Mouse (Mus musculus) hindbrain, embryonic 14.5 days (tissue): ENCODE results near the gene Stra6. TPM values are rescaled to one million over a fixed set of nuclear protein-coding genes. Genes with fewer than 3 reads are reported as not detected.

ENCODE experiments used
- ATAC-seq: fragments of 200-750 bp; cut with Nextera tagmentation; 2 replicates; pipeline ENCODE4 v1.8.0; 2017; ENCODE audit warnings: moderate number of reproducible peaks, mild to moderate bottlenecking, moderate TSS enrichment, moderate library complexity; ENCODE audit not compliant: low FRiP score
- DNase-seq: peaks from one replicate; pipeline ENCODE4 v3.0.0-alpha.2; 2015; ENCODE audit warnings: low spot score
- H3K27ac ChIP-seq: fragments of 300-500 bp; sonication (generic); 2 replicates; pipeline ENCODE4 v1.5.1; 2014; ENCODE audit warnings: mild to moderate bottlenecking, moderate library complexity
- H3K27me3 ChIP-seq: fragments of 300-500 bp; sonication (generic); 2 replicates; pipeline ENCODE4 v1.6.1; 2014; ENCODE audit warnings: mild to moderate bottlenecking, low read length, mixed read lengths; ENCODE audit not compliant: control insufficient read depth, insufficient read depth
- H3K36me3 ChIP-seq: fragments of 300-500 bp; sonication (generic); replicated peaks from 2 replicates; pipeline ENCODE4 v1.6.1; 2014; ENCODE audit not compliant: control insufficient read depth, insufficient read depth
- H3K4me1 ChIP-seq: fragments of 300-500 bp; sonication (generic); replicated peaks from 2 replicates; pipeline ENCODE4 v1.6.1; 2014; ENCODE audit warnings: antibody characterized with exemption, low read length, mixed read lengths; ENCODE audit not compliant: control insufficient read depth, insufficient read depth
- H3K4me2 ChIP-seq: fragments of 300-500 bp; sonication (generic); replicated peaks from 2 replicates; pipeline ENCODE4 v1.6.1; 2014; ENCODE audit warnings: mild to moderate bottlenecking, moderate library complexity
- H3K4me3 ChIP-seq: fragments of 300-500 bp; sonication (generic); replicated peaks from 2 replicates; pipeline ENCODE4 v1.5.1; 2014; ENCODE audit warnings: mild to moderate bottlenecking, low read length
- H3K9ac ChIP-seq: fragments of 300-500 bp; sonication (generic); 2 replicates; pipeline ENCODE4 v1.6.1; 2014
- H3K9me3 ChIP-seq: fragments of 300-500 bp; sonication (generic); 2 replicates; pipeline ENCODE4 v1.6.1; 2016; ENCODE audit warnings: low read length; ENCODE audit not compliant: control insufficient read depth
- WGBS: fragments of 180-500 bp; shearing (Covaris S2); extraction: QIAGEN DNeasy Blood & Tissue Kit; methylation state at CpG from one replicate; pipeline ENCODE4 v1.1.7; 2014; 5-methylcytosine and 5-hydroxymethylcytosine counted together
- polyA plus RNA-seq: library from polyadenylated mRNA; unstranded; fragments of >200 nt; fragmentation: Nextera tagmentation; extraction: Ambion mirVana; gene quantifications from 2 replicates; pipeline ENCODE4 v1.2.1, GENCODE M21; 2014

Stra6 gene
- polyA plus RNA-seq, 1 experiment from 2014 or later = 22.1 TPM

DNA sequence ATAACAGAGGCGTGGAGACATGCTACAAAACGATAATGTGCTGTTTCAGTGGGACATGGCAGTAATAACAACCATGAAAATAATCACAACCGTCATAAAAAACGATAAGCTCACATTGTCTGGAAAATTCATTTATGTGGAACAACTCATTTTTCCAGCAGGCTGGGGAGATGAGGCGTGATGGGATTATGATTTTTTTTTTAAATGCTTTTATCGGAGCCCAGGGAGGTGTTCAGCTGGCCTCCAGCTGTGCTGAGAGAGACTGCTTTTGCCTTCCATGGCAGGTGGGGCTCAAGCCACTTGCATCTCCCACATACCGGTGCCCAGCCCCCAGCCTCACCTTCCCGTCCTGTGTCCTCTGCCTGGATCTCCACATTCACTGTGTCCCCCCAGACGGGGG is 22.6 kb downstream of the Stra6 start:
- Histone ChIP-seq H3K9ac (0 out of 2 replicates have a peak overlapping the region, but pooled peaks have one; percentile 14), H3K27ac (peak overlapping the region; percentile 22), H3K9me3 (no peaks in the 10 kb centered on the region), H3K36me3 (no peaks in the 10 kb centered on the region), H3K4me2 (no peak overlapping the region), H3K27me3 (0 out of 2 replicates have a peak, but pooled peaks cover 3% of the 10 kb centered on the region), H3K4me1 (peaks cover 42% of the 10 kb centered on the region), H3K4me3 (no peak overlapping the region)
- ATAC-seq (no peak), DNase-seq (no peak)
- 23% methylated on average over 9 of the region's 9 CpGs for WGBS

GRCm38 (mm10) chr9:58086861-58087260 is 23.3 kb downstream of the Stra6 start:
- ATAC-seq (no peak), DNase-seq (no peak)
- Histone ChIP-seq H3K4me3 (no peak overlapping the region), H3K27ac (peak overlapping the region; percentile 22), H3K27me3 (0 out of 2 replicates have a peak, but pooled peaks cover 3% of the 10 kb centered on the region), H3K4me1 (peaks cover 42% of the 10 kb centered on the region), H3K9me3 (no peaks in the 10 kb centered on the region), H3K4me2 (no peak overlapping the region), H3K9ac (0 out of 2 replicates have a peak overlapping the region, but pooled peaks have one; percentile 14), H3K36me3 (no peaks in the 10 kb centered on the region)
- 49% methylated on average over 7 of the region's 7 CpGs for WGBS

DNA sequence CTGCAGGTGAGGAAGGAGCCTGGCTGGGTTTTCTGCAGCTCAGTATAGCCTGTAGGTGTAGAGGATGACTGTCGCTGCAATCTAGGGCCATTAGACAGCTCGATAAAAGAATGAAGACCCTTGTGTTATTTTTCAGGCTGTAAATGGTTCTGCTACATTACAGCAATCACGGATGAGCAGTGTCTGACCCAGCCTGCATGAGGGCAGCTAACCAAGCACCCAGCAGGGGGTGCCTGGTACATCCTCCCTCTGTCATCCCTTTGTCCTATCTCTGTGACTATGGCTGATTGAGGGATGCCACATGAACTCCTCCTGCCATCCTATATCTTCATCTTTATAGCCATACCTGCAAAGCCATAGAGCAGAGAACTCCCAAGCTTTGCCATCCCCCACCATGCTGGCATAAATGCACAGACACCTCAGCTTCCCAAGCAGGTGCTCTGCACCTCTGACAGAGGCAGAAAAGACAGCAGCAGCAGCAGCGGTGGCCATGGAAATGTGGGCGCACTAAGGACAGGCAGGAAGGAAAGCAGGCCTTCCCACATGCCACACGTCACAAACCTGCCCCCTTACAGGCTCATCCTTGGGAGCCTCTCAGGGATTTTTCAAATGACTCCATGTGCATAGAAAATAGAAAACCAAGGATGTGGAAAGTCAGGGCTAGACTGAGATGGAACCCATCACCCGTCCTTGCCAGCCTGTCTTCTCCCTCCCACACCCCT is 23.9 kb downstream of the Stra6 start:
- Histone ChIP-seq H3K4me1 (peaks cover 42% of the 10 kb centered on the region), H3K36me3 (no peaks in the 10 kb centered on the region), H3K9ac (no peak overlapping the region), H3K4me3 (no peak overlapping the region), H3K4me2 (no peak overlapping the region), H3K9me3 (no peaks in the 10 kb centered on the region), H3K27me3 (0 out of 2 replicates have a peak, but pooled peaks cover 3% of the 10 kb centered on the region), H3K27ac (peak overlapping the region; percentile 22; the same call in 1 of the 2 replicates)
- DNase-seq (no peak), ATAC-seq (no peak)
- 52% methylated on average over 7 of the region's 7 CpGs for WGBS

GRCm38 (mm10) chr9:58091623-58092425 is 28.2 kb downstream of the Stra6 start:
- WGBS = 66% methylated on average over 4 of the region's 4 CpGs
- no peak overlapping the region for H3K27ac ChIP-seq
- no peak for ATAC-seq

GRCm38 (mm10) chr9:58092581-58093269 is 29.1 kb downstream of the Stra6 start:
- Histone ChIP-seq H3K9ac (no peak overlapping the region), H3K4me3 (no peak overlapping the region), H3K36me3 (no peaks in the 10 kb centered on the region), H3K27ac (no peak overlapping the region), H3K4me1 (peaks cover 22% of the 10 kb centered on the region), H3K9me3 (no peaks in the 10 kb centered on the region), H3K27me3 (no peaks in the 10 kb centered on the region), H3K4me2 (no peak overlapping the region)
- ATAC-seq = peak; percentile 50; the same call in 1 of the 2 replicates
- no peak for DNase-seq
- WGBS = 46% methylated on average over 7 of the region's 7 CpGs

More at GRCm38 (mm10) chr9:58091623-58092425, 28.2 kb downstream of the Stra6 start:
- H3K4me2 ChIP-seq = no peak overlapping the region
- no peak overlapping the region for H3K9ac ChIP-seq
- H3K36me3 ChIP-seq = no peaks in the 10 kb centered on the region
- no peak for DNase-seq
- no peaks in the 10 kb centered on the region for H3K9me3 ChIP-seq
- H3K27me3 ChIP-seq = 0 out of 2 replicates have a peak, but pooled peaks cover 3% of the 10 kb centered on the region
- H3K4me1 ChIP-seq = peaks cover 22% of the 10 kb centered on the region
- no peak overlapping the region for H3K4me3 ChIP-seq

DNA sequence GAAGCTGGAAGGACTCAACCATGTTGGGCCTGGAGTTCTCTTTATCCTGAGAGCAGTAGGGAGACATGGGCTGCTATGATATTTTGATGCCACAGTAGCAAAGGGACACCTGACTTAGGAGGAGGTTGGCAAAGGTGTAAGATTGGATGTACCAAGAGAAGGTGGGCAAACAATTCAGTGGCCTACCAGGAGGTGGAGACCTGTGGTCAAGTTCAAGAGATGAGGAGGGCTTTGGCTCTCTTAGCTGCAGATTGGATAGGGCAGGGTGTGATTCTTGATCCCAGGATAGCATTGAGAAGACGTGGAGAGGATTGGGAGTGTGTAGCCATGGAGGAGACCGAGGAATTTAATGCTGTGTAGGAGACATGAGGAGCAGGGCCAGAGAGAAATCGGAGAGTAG is 30.2 kb downstream of the Stra6 start:
- no peaks in the 10 kb centered on the region for H3K9me3 ChIP-seq
- H3K27me3 ChIP-seq = no peaks in the 10 kb centered on the region
- H3K27ac ChIP-seq = no peak overlapping the region
- H3K9ac ChIP-seq = no peak overlapping the region
- H3K4me1 ChIP-seq = peaks cover 15% of the 10 kb centered on the region
- WGBS = 65% methylated on average over 3 of the region's 3 CpGs
- no peak overlapping the region for H3K4me3 ChIP-seq
- no peaks in the 10 kb centered on the region for H3K36me3 ChIP-seq
- DNase-seq (no peak), ATAC-seq (no peak)
- H3K4me2 ChIP-seq = no peak overlapping the region

- no peak for DNase-seq
- no peak for ATAC-seq
- no peak overlapping the region for H3K4me3 ChIP-seq
- H3K27ac ChIP-seq = no peak overlapping the region
- H3K9me3 ChIP-seq = no peaks in the 10 kb centered on the region
- peaks cover 15% of the 10 kb centered on the region for H3K4me1 ChIP-seq
- no peak overlapping the region for H3K4me2 ChIP-seq
- 88% methylated on average over 6 of the region's 6 CpGs for WGBS
- no peak overlapping the region for H3K9ac ChIP-seq
- no peaks in the 10 kb centered on the region for H3K27me3 ChIP-seq
- H3K36me3 ChIP-seq = no peaks in the 10 kb centered on the region
Measured at GRCm38 (mm10) chr9:58095977-58096376, 32.4 kb downstream of the Stra6 start.

GRCm38 (mm10) chr9:58096629-58097301 is 33.2 kb downstream of the Stra6 start:
- WGBS = 35% methylated on average over 5 of the region's 5 CpGs
- no peak for DNase-seq
- H3K4me2 ChIP-seq = no peak overlapping the region
- peak overlapping the region; percentile 63; the same call in 1 of the 2 replicates for H3K27ac ChIP-seq
- no peaks in the 10 kb centered on the region for H3K36me3 ChIP-seq
- no peaks in the 10 kb centered on the region for H3K27me3 ChIP-seq
- peaks cover 15% of the 10 kb centered on the region for H3K4me1 ChIP-seq
- no peak overlapping the region for H3K9ac ChIP-seq
- no peak overlapping the region for H3K4me3 ChIP-seq
- ATAC-seq = peak; percentile 67; the same call in 1 of the 2 replicates
- H3K9me3 ChIP-seq = no peaks in the 10 kb centered on the region
